Mouse (Mus musculus): ENCODE results near the gene Gm10762. TPM values are rescaled to one million over a fixed set of nuclear protein-coding genes. Genes with fewer than 3 reads are reported as not detected.

Gm10762 gene
- polyA plus RNA-seq, 1 experiment from 2014 or later = 2.5 TPM

DNA sequence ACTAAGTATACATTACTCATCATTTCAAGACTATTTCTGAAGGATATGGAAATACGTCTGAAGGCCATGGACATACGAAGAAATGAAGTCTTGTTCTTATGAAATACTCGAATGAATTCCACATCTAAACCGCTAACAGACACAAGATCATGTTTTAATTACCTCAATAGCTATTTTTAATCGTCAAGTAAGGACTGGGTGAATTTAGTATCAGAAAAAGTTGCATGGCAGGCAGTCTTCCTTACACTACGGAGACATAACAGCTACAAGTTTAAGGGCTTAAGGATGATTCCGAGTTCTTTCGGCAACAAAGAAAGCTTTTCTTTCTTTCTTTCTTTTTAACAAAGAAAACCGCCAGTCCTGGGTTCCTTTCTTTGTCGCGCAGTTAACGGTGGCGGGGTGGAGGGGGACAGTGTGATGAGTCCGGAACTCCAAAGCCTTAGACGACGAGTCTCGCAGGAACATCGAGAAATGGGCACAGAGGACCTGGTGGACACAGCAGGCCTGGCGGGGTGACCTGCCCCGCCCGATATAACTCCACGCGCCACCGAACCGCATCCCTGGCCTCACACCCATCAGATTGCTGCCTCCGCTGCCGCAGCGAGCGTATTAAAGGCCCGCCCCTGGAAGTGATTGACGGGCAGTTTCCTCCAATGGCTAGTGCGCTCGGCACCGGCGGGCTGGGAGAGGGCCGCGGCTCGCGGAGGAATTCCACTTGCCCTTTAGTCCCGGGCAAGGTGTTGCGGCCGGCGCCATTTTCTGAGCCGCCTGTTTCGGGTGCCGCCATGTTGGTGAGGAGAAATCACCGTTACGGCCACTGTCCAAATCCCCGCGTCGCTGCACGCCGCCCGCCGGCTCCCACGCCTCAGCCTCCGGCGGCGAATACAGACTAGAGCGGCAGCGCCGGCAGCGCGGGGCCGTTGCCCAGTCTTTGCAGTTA lies 614 bp downstream of the Gm10762 start, which contains the start of gene Zc3h6:
TSS of gene Zc3h6 (plus strand) at position 762 of the 940 bp plus-strand sequence.
- peak within 1 kb of the TSS; percentile 91 for H3K9ac ChIP-seq (ENCODE audit: low read depth, low read length)
- no peaks in the 10 kb centered on the region for H3K36me3 ChIP-seq (ENCODE audit: control insufficient read depth, insufficient read depth)
- WGBS (ENCODE audit: insufficient replicate concordance) = under 1% methylated on average over 65 of the region's 65 CpGs
- H3K9me3 ChIP-seq (replicated peaks; ENCODE audit: control insufficient read depth, low read length) = no peaks in the 10 kb centered on the region
- peak within 1 kb of the TSS; percentile 95 for H3K27ac ChIP-seq (ENCODE audit: low read length)
- H3K4me3 ChIP-seq (ENCODE audit: low read depth, low read length) = peak within 1 kb of the TSS; percentile 76
- H3K27me3 ChIP-seq (ENCODE audit: control insufficient read depth, insufficient read depth, low read depth, low read length) = no peaks in the 10 kb centered on the region
- H3K4me2 ChIP-seq (ENCODE audit: low read depth, low read length) = peak within 1 kb of the TSS; percentile 83
- peaks cover 10% of the 10 kb centered on the region for H3K4me1 ChIP-seq (ENCODE audit: control insufficient read depth, low read depth, low read length)
- ATAC-seq (ENCODE audit: low read depth) = peak; percentile 96

DNA sequence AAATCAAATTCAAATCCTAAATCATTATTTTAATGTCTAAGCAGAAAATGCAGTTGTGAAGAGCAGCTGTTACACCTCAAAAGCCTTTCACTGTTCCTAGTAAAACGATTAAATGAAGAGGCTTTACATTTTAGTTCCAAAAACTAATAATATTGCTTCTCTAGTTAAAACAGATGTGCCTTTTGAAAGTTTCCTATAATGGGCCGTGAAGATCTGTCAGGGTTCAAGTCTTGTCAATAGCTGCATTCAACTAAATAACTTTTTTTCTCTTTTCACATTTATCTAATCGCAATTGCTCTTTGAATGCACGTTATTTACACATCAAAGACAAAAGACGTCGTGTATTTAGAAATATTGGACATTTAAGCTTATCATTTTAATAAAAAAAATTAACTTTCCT lies 1.3 kb downstream of the Gm10762 start:
- Histone ChIP-seq H3K36me3 (ENCODE audit: control insufficient read depth, insufficient read depth) (no peaks in the 10 kb centered on the region), H3K9ac (ENCODE audit: low read depth, low read length) (no peak overlapping the region), H3K9me3 (replicated peaks; ENCODE audit: control insufficient read depth, low read length) (no peaks in the 10 kb centered on the region), H3K27ac (ENCODE audit: low read length) (no peak overlapping the region), H3K4me1 (ENCODE audit: control insufficient read depth, low read depth, low read length) (peaks cover 10% of the 10 kb centered on the region), H3K4me2 (ENCODE audit: low read depth, low read length) (peak overlapping the region; percentile 36; the same call in 1 of the 2 replicates), H3K4me3 (ENCODE audit: low read depth, low read length) (no peak overlapping the region), H3K27me3 (ENCODE audit: control insufficient read depth, insufficient read depth, low read depth, low read length) (no peaks in the 10 kb centered on the region)
- WGBS (ENCODE audit: insufficient replicate concordance) = 21% methylated on average over 6 of the region's 6 CpGs
- ATAC-seq (ENCODE audit: low read depth) = no peak

DNA sequence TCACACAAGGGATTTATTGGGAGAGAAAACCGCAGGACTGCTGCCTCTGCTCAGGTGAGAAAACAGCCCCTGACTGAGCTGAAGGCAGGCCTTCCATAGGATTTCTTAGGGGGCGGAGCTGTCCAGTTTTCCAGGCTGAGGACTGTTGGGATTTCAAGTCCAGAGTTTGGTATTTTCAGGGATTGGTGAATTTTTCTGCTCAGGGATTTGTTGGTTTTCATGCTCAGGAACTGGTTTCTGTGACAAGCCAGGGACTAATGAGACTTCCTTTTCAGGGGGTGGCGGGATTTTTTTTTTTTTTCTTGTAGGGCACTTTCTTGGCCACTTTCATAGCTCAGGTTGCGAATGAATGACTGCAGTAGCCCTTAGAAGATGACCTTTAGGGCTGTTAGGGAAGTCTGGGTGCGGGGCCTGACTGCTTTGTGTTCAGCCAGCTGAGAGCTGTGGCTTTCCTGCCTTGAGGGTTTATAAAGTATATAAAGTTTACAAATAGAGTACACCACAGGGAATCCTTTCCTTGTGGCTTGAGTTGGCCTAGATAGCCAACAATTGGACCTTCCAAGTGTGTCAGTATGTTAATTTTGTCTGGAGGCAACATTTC lies 1.9 kb downstream of the Gm10762 start:
- H3K9ac ChIP-seq (ENCODE audit: low read depth, low read length) = no peak overlapping the region
- 62% methylated on average over 5 of the region's 5 CpGs for WGBS (ENCODE audit: insufficient replicate concordance)
- H3K4me1 ChIP-seq (ENCODE audit: control insufficient read depth, low read depth, low read length) = peaks cover 10% of the 10 kb centered on the region
- H3K4me2 ChIP-seq (ENCODE audit: low read depth, low read length) = peak overlapping the region; percentile 2; the same call in 1 of the 2 replicates
- H3K9me3 ChIP-seq (replicated peaks; ENCODE audit: control insufficient read depth, low read length) = no peaks in the 10 kb centered on the region
- no peak for ATAC-seq (ENCODE audit: low read depth)
- no peaks in the 10 kb centered on the region for H3K36me3 ChIP-seq (ENCODE audit: control insufficient read depth, insufficient read depth)
- no peaks in the 10 kb centered on the region for H3K27me3 ChIP-seq (ENCODE audit: control insufficient read depth, insufficient read depth, low read depth, low read length)
- H3K4me3 ChIP-seq (ENCODE audit: low read depth, low read length) = no peak overlapping the region
- H3K27ac ChIP-seq (ENCODE audit: low read length) = no peak overlapping the region

DNA sequence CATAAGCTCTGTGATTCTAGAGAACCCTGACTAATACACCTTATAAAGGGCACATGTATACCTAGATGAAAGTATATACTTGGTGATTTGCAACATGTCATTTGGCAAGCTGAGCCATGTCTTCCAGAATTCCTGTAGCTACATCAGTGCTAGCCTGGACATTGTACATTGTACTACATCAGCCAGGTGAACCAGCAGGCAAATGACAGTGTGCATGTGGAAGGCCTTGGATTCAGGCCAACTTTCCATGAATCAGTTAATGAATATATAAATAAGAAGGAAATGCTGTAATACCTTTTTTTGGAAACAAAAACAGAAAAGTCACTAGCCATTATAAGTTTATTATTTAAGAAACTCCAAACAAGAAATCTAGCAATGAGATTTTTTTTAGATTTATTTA lies 13.3 kb downstream of the Gm10762 start:
- Histone ChIP-seq H3K36me3 (ENCODE audit: control insufficient read depth, insufficient read depth) (no peaks in the 10 kb centered on the region), H3K9me3 (replicated peaks; ENCODE audit: control insufficient read depth, low read length) (no peaks in the 10 kb centered on the region), H3K4me2 (ENCODE audit: low read depth, low read length) (no peak overlapping the region), H3K9ac (ENCODE audit: low read depth, low read length) (no peak overlapping the region), H3K27ac (ENCODE audit: low read length) (no peak overlapping the region), H3K4me3 (ENCODE audit: low read depth, low read length) (no peak overlapping the region), H3K4me1 (ENCODE audit: control insufficient read depth, low read depth, low read length) (no peaks in the 10 kb centered on the region), H3K27me3 (ENCODE audit: control insufficient read depth, insufficient read depth, low read depth, low read length) (no peaks in the 10 kb centered on the region)
- ATAC-seq (ENCODE audit: low read depth) = no peak

DNA sequence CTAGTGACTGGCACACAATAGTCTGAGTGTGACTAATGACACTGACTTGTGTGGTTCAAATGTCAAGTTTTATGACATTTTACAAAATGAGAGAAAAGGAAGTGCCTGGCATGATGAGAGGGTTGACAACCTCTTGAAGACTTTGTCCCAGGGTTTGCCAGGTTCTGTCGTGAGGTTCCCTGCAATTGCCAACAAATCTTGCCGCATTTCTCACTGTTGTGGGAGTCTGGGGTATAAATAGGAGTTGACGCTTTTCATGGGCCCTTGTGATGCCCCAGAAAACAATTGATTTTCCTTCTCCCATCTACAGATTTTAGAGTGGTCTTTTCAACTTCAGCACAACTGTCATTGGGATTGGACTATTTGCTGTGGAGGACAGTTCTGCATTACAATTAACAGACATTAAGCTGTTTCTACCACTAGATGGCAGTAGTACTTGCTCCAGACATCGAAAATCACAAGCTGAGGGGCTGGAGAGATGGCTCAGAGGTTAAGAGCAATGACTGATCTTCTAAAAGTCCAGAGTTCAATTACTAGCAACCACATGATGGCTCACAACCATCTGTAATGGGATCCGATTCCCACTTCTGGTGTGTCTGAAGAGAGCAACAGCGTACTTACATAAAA lies 19.4 kb downstream of the Gm10762 start:
- H3K36me3 ChIP-seq (ENCODE audit: control insufficient read depth, insufficient read depth) = no peaks in the 10 kb centered on the region
- H3K9me3 ChIP-seq (replicated peaks; ENCODE audit: control insufficient read depth, low read length) = no peaks in the 10 kb centered on the region
- 37% methylated on average over 6 of the region's 6 CpGs for WGBS (ENCODE audit: insufficient replicate concordance)
- no peak overlapping the region for H3K4me2 ChIP-seq (ENCODE audit: low read depth, low read length)
- no peak overlapping the region for H3K4me3 ChIP-seq (ENCODE audit: low read depth, low read length)
- ATAC-seq (ENCODE audit: low read depth) = no peak
- no peaks in the 10 kb centered on the region for H3K27me3 ChIP-seq (ENCODE audit: control insufficient read depth, insufficient read depth, low read depth, low read length)
- peaks cover 4% of the 10 kb centered on the region for H3K4me1 ChIP-seq (ENCODE audit: control insufficient read depth, low read depth, low read length)
- no peak overlapping the region for H3K27ac ChIP-seq (ENCODE audit: low read length)
- H3K9ac ChIP-seq (ENCODE audit: low read depth, low read length) = no peak overlapping the region

DNA sequence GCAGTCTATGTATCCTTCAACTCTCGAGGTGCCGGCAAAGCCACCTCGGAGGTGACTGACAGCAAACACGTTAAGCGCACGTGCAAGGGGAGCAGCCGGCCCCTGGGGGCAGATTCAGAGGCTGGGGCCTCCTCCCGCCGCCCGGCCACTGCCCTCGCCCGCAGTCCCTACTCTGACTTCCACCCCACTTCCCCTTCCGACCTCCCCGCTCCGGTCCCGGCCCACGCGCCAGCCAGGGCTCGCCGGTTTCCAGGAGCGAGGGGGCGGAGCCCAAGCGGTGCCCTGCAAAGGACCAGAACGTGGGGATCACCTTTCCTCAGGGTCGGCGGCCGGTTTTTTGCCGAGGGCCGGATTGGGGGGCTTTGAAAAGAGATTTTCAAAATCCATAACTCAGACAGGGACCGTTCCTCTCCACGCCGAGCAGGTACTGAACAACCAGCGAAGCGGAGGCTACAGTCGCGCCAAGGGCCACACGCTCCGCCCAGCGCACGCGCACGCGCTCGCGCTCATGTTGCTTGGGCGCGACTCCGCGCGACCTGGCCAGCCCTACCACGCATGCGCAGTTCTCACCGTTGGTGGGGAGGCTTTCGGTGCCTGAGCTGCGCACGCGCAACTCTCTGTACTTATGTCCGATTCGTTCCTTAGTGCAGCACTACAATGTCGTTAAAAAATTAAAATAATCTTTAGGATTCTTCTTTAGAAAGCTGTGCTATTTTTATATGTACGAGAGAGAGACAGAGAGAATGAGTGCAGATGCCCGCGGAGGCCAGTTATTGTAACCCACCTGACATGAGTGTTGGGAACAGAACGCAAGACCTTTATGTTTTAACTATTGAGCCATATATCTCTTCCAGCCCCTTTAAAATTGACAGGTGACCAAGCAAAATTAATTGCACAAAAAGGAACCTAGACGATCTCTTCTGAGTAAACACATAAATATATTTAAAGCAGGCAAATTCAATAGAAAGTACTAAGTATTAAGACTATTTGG lies 23.7 kb downstream of the Gm10762 start, which contains the start of gene Zc3h8:
TSS of gene Zc3h8 (minus strand) at position 540 of the 991 bp plus-strand sequence.
- peak; percentile 97 for ATAC-seq (ENCODE audit: low read depth)
- Histone ChIP-seq H3K9ac (ENCODE audit: low read depth, low read length) (peak within 1 kb of the TSS; percentile 78), H3K4me1 (ENCODE audit: control insufficient read depth, low read depth, low read length) (peaks cover 8% of the 10 kb centered on the region), H3K27ac (ENCODE audit: low read length) (peak within 1 kb of the TSS; percentile 82), H3K36me3 (ENCODE audit: control insufficient read depth, insufficient read depth) (no peaks in the 10 kb centered on the region), H3K4me3 (ENCODE audit: low read depth, low read length) (peak within 1 kb of the TSS; percentile 81), H3K4me2 (ENCODE audit: low read depth, low read length) (peak within 1 kb of the TSS; percentile 99), H3K27me3 (ENCODE audit: control insufficient read depth, insufficient read depth, low read depth, low read length) (no peaks in the 10 kb centered on the region), H3K9me3 (replicated peaks; ENCODE audit: control insufficient read depth, low read length) (no peaks in the 10 kb centered on the region)
- whole genome bisulfite sequencing (ENCODE audit: insufficient replicate concordance) = 1% methylated on average over 65 of the region's 65 CpGs

DNA sequence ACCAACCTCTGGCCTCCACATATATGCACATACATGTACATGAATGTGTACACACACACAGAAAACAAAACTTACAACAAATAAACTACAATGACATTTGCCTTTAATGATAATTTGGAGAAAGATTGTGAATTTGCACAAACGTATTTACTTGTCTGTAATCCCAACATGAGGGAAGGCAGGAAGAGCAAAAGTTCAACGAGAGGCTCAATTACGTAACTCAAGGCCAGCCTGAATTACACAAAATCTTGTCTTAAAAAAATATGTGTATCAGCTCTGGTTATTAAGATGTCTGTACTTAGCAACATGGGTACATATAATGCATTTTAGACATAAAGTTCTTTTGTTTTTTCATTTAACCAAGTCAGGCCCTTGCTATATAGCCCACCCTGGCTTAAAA lies 31.3 kb downstream of the Gm10762 start:
- H3K27ac ChIP-seq (ENCODE audit: low read length) = no peak overlapping the region
- 55% methylated on average over 3 of the region's 3 CpGs for WGBS (ENCODE audit: insufficient replicate concordance)
- no peaks in the 10 kb centered on the region for H3K36me3 ChIP-seq (ENCODE audit: control insufficient read depth, insufficient read depth)

DNA sequence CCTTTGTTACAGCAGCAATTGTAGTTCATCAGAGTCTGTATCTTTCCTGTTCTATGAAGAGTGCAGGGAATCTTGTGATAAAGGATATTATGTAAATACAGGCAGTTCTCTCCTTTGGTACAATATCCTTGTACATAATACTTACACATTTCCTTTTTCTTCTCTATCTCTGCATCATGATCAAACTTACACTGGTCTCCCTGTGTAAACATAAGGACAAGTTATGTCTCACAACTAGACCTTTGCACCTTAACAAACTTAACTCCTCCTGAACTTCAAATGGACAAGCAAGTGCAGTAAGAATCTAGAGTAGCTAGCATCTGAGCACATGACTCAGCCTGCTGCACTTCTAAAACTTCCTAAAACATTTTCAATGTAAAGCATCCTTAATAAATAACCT lies 36.8 kb downstream of the Gm10762 start:
- Histone ChIP-seq H3K27ac (ENCODE audit: low read length) (no peak overlapping the region), H3K27me3 (ENCODE audit: control insufficient read depth, insufficient read depth, low read depth, low read length) (no peaks in the 10 kb centered on the region), H3K4me3 (ENCODE audit: low read depth, low read length) (no peak overlapping the region), H3K9me3 (replicated peaks; ENCODE audit: control insufficient read depth, low read length) (no peaks in the 10 kb centered on the region), H3K4me2 (ENCODE audit: low read depth, low read length) (no peak overlapping the region), H3K9ac (ENCODE audit: low read depth, low read length) (no peak overlapping the region), H3K36me3 (ENCODE audit: control insufficient read depth, insufficient read depth) (0 out of 2 replicates have a peak, but pooled peaks cover 4% of the 10 kb centered on the region), H3K4me1 (ENCODE audit: control insufficient read depth, low read depth, low read length) (no peaks in the 10 kb centered on the region)
- ATAC-seq (ENCODE audit: low read depth) = no peak

More for the DNA sequence above, 31.3 kb downstream of the Gm10762 start:
- no peak overlapping the region for H3K4me3 ChIP-seq (ENCODE audit: low read depth, low read length)
- no peak overlapping the region for H3K9ac ChIP-seq (ENCODE audit: low read depth, low read length)
- H3K27me3 ChIP-seq (ENCODE audit: control insufficient read depth, insufficient read depth, low read depth, low read length) = no peaks in the 10 kb centered on the region
- H3K4me1 ChIP-seq (ENCODE audit: control insufficient read depth, low read depth, low read length) = no peaks in the 10 kb centered on the region
- no peak for ATAC-seq (ENCODE audit: low read depth)
- no peaks in the 10 kb centered on the region for H3K9me3 ChIP-seq (replicated peaks; ENCODE audit: control insufficient read depth, low read length)
- no peak overlapping the region for H3K4me2 ChIP-seq (ENCODE audit: low read depth, low read length)
